Mouse (Mus musculus) heart, adult 2 months (tissue): ENCODE measurements around the gene Dennd6a. TPM values are rescaled to one million over a fixed set of nuclear protein-coding genes. Genes with fewer than 3 reads are reported as not detected.

ENCODE experiments used
- DNase-seq, 2 experiments: peaks; one replicate each; pipeline ENCODE4 v3.0.0; 2021
- H3K27ac ChIP-seq: fragments of 200-600 bp; 2 replicates; pipeline ENCODE4 v1.8.1; 2022
- H3K27me3 ChIP-seq: fragments of 200-500 bp; 2 replicates; pipeline ENCODE4 v1.6.1; 2012; ENCODE audit warnings: mild to moderate bottlenecking, low read length, inconsistent platforms, mixed read lengths; ENCODE audit not compliant: control insufficient read depth, insufficient read depth
- H3K36me3 ChIP-seq: fragments of 200-500 bp; 2 replicates; pipeline ENCODE4 v1.6.1; 2012; ENCODE audit warnings: low read length, inconsistent platforms; ENCODE audit not compliant: control insufficient read depth, insufficient read depth
- H3K4me1 ChIP-seq: fragments of 200-500 bp; 2 replicates; pipeline ENCODE4 v1.6.1; 2011; ENCODE audit warnings: low read length; ENCODE audit not compliant: control insufficient read depth, insufficient read depth
- H3K4me3 ChIP-seq: fragments of 200-600 bp; 2 replicates; pipeline ENCODE4 v1.8.1; 2022
- H3K79me2 ChIP-seq: fragments of 200-500 bp; replicated peaks from 2 replicates; pipeline ENCODE4 v1.6.1; 2012; ENCODE audit warnings: mild to moderate bottlenecking, inconsistent platforms, low read length, moderate library complexity, mixed read lengths; ENCODE audit not compliant: control insufficient read depth, insufficient read depth
- H3K9ac ChIP-seq: fragments of 200-500 bp; 2 replicates; pipeline ENCODE4 v1.6.1; 2012; ENCODE audit warnings: low read depth, mild to moderate bottlenecking, control low read depth, inconsistent platforms, low read length, mixed read lengths
- CTCF ChIP-seq: fragments of 200-600 bp; IDR thresholded peaks from 2 replicates; pipeline ENCODE4 v1.8.1; 2022; ENCODE audit warnings: antibody characterized with exemption, mild to moderate bottlenecking, moderate library complexity
- EP300 ChIP-seq: fragments of 200-500 bp; IDR thresholded peaks from 2 replicates; pipeline ENCODE4 v1.6.1; 2011; ENCODE audit warnings: low read depth, low read length, control low read depth; ENCODE audit not compliant: insufficient read depth
- POLR2A ChIP-seq: fragments of 200-500 bp; IDR thresholded peaks from 2 replicates; pipeline ENCODE4 v1.6.1; 2011; ENCODE audit warnings: mild to moderate bottlenecking, low read depth, low read length, control low read depth; ENCODE audit not compliant: insufficient read depth
- WGBS: fragments of 180-500 bp; shearing (Covaris S2); methylation state at CpG from one replicate; pipeline ENCODE4 v1.1.7; 2018; 5-methylcytosine and 5-hydroxymethylcytosine counted together
- intact Hi-C: fragments of 180-260 bp; cut with DNase I; formaldehyde crosslinking; loops from one replicate; pipeline ENCODE4 v1.15.1; 2025
- polyA plus RNA-seq: library from polyadenylated mRNA; depleted of rRNA; stranded (reverse); fragments of >200 nt; gene quantifications from 2 replicates; pipeline ENCODE4 v1.2.3, GENCODE M21; 2012
- total RNA-seq, 2 experiments: library from RNA; stranded (reverse); gene quantifications; 2 replicates each; pipeline ENCODE4 v1.2.3; 2021

Dennd6a gene
- total and polyA plus RNA-seq, 3 experiments = 6.9 to 14.0 (median 13.4) TPM

- no peaks in the 10 kb centered on the region for H3K79me2 ChIP-seq
- 8% methylated on average over 17 of the region's 17 CpGs for WGBS
- no peak; the same call in 1 of the 2 replicates for TF ChIP-seq POLR2A
- no peak for TF ChIP-seq CTCF
- TF ChIP-seq EP300 = no peak
- peaks cover 6% of the 10 kb centered on the region for H3K4me1 ChIP-seq
- H3K4me3 ChIP-seq = peak overlapping the region; percentile 52
- H3K27ac ChIP-seq = peak overlapping the region; percentile 93
- peak overlapping the region; percentile 61 for H3K9ac ChIP-seq
- H3K27me3 ChIP-seq = no peaks in the 10 kb centered on the region
- H3K36me3 ChIP-seq = peaks cover 16% of the 10 kb centered on the region
- peak; percentile 33 to 35 for DNase-seq
- intact Hi-C loops = no loop called here
Measured at GRCm38 (mm10) chr14:26637025-26637850, 63.6 kb downstream of the Dennd6a start.

GRCm38 (mm10) chr14:26637851-26638707, 64.4 kb downstream of the Dennd6a start, which contains the start of gene Arf4:
Gene Arf4, plus strand, starts transcription at chr14:26638074.
- no peaks in the 10 kb centered on the region for H3K27me3 ChIP-seq
- peak; percentile 97 for TF ChIP-seq POLR2A
- peak; percentile 96 for TF ChIP-seq EP300
- no peak for TF ChIP-seq CTCF
- H3K4me3 ChIP-seq = peak within 1 kb of the TSS; percentile 95
- under 1% methylated on average over 82 of the region's 83 CpGs for WGBS
- H3K4me1 ChIP-seq = peaks cover 8% of the 10 kb centered on the region
- no peaks in the 10 kb centered on the region for H3K79me2 ChIP-seq
- peaks cover 17% of the 10 kb centered on the region for H3K36me3 ChIP-seq
- H3K27ac ChIP-seq = peak within 1 kb of the TSS; percentile 98
- peak within 1 kb of the TSS; percentile 81 for H3K9ac ChIP-seq
- intact Hi-C loops = loop anchor here (1.0 to 2.0 kb wide), 3 partner anchors 31 to 103 kb away; partner anchors contain the start of genes Pde12 and Slmap
- peak; percentile 98 to 99 for DNase-seq

- H3K4me1 ChIP-seq = peaks cover 9% of the 10 kb centered on the region
- peak; percentile 72 to 75 for DNase-seq
- under 1% methylated on average over 16 of the region's 16 CpGs for WGBS
- peak overlapping the region; percentile 81 for H3K9ac ChIP-seq
- no peaks in the 10 kb centered on the region for H3K27me3 ChIP-seq
- H3K79me2 ChIP-seq = no peaks in the 10 kb centered on the region
- peak overlapping the region; percentile 98 for H3K27ac ChIP-seq
- peak overlapping the region; percentile 95 for H3K4me3 ChIP-seq
- no peak for TF ChIP-seq CTCF
- 0 out of 2 replicates have a peak, but pooled peaks have one; percentile 48 for TF ChIP-seq EP300
- TF ChIP-seq POLR2A = no peak
- intact Hi-C loops = loop anchor here (1.0 to 2.0 kb wide), 3 partner anchors 31 to 104 kb away; partner anchors contain the start of genes Pde12 and Slmap
- peaks cover 22% of the 10 kb centered on the region for H3K36me3 ChIP-seq
Measured at GRCm38 (mm10) chr14:26638708-26639084, 65.0 kb downstream of the Dennd6a start.

GRCm38 (mm10) chr14:26639251-26639650, 65.6 kb downstream of the Dennd6a start:
- no peaks in the 10 kb centered on the region for H3K79me2 ChIP-seq
- under 1% methylated on average over 11 of the region's 11 CpGs for WGBS
- TF ChIP-seq EP300 (no peak), POLR2A (no peak), CTCF (no peak)

GRCm38 (mm10) chr14:26639961-26640360, 66.3 kb downstream of the Dennd6a start:
- TF ChIP-seq CTCF (peak; percentile 53), POLR2A (no peak)
- H3K4me1 ChIP-seq = peaks cover 9% of the 10 kb centered on the region
- intact Hi-C loops = loop anchor here (2.0 kb wide), 3 partner anchors 61 to 149 kb away; partner anchors contain the start of gene Slmap
- H3K27ac ChIP-seq = no peak overlapping the region
- H3K36me3 ChIP-seq = peaks cover 22% of the 10 kb centered on the region
- no peaks in the 10 kb centered on the region for H3K79me2 ChIP-seq
- H3K4me3 ChIP-seq = peak overlapping the region; percentile 95
- no peak overlapping the region for H3K9ac ChIP-seq
- no peak for DNase-seq
- WGBS = 3% methylated on average over 2 of the region's 2 CpGs
- no peaks in the 10 kb centered on the region for H3K27me3 ChIP-seq

More at GRCm38 (mm10) chr14:26639251-26639650, 65.6 kb downstream of the Dennd6a start:
- peaks cover 22% of the 10 kb centered on the region for H3K36me3 ChIP-seq
- H3K27me3 ChIP-seq = no peaks in the 10 kb centered on the region
- H3K27ac ChIP-seq = peak overlapping the region; percentile 98
- intact Hi-C loops = loop anchor here (2.0 kb wide), 2 partner anchors 60 to 104 kb away; partner anchors contain the start of gene Slmap
- peak in 1 of 2 experiments; percentile 29 for DNase-seq
- peak overlapping the region; percentile 64 for H3K9ac ChIP-seq
- H3K4me1 ChIP-seq = peaks cover 9% of the 10 kb centered on the region
- H3K4me3 ChIP-seq = peak overlapping the region; percentile 95
